Mouse (Mus musculus) G1E (cell line): Measurements from ENCODE around the gene Naa15.

Experiments
- CTCF ChIP-seq: IDR thresholded peaks from 2 replicates; pipeline ENCODE4 v1.5.1; 2012; ENCODE audit warnings: low read depth, low read length, inconsistent platforms, mixed read lengths
- GATA1 ChIP-seq: IDR thresholded peaks from 2 replicates; pipeline ENCODE4 v1.6.1; 2012; ENCODE audit warnings: borderline replicate concordance, low read length, inconsistent platforms, mixed read lengths
- POLR2AphosphoS5 ChIP-seq: IDR thresholded peaks from 2 replicates; pipeline ENCODE4 v1.6.1; 2012; ENCODE audit warnings: low read depth, low read length, inconsistent platforms; ENCODE audit not compliant: insufficient replicate concordance
- TAL1 ChIP-seq: conservative IDR thresholded peaks from 2 replicates; pipeline ENCODE4 v1.6.1; 2012; ENCODE audit warnings: low read depth, low read length, inconsistent platforms, mixed read lengths

- no peak for TF ChIP-seq CTCF
- no peak for TF ChIP-seq POLR2AphosphoS5
- TF ChIP-seq GATA1 = no peak
- no peak for TF ChIP-seq TAL1
Observed at GRCm38 (mm10) chr3:51479893-51480292, 64.9 kb downstream of the Naa15 start.
